Mouse (Mus musculus): ENCODE results near the gene Tnpo2.

Tnpo2 gene

GRCm38 (mm10) chr8:85036718-85037365 is at the start of gene Tnpo2:
Gene Tnpo2, plus strand, starts transcription at chr8:85036915.
- DNase-seq (ENCODE audit: low read depth, low spot score), result peak; percentile 95

GRCm38 (mm10) chr8:84987388-84987787 is 49.3 kb upstream of the Tnpo2 start:
- no peak for DNase-seq (ENCODE audit: low read depth, low spot score)

GRCm38 (mm10) chr8:84987903-84988302 is 48.8 kb upstream of the Tnpo2 start:
- DNase-seq (ENCODE audit: low read depth, low spot score), result no peak

- peak; percentile 41 for DNase-seq (ENCODE audit: low read depth, low spot score)
Measured at GRCm38 (mm10) chr8:84989311-84989731, 47.4 kb upstream of the Tnpo2 start.

- DNase-seq (ENCODE audit: low read depth, low spot score), result peak; percentile 94
Measured at GRCm38 (mm10) chr8:84989810-84990209, 46.9 kb upstream of the Tnpo2 start.

GRCm38 (mm10) chr8:84990349-84990748 is 46.4 kb upstream of the Tnpo2 start, which contains the start of gene Hook2:
Gene Hook2, plus strand, starts transcription at chr8:84990603.
- DNase-seq (ENCODE audit: low read depth, low spot score), result peak; percentile 100

- DNase-seq (ENCODE audit: low read depth, low spot score), result peak; percentile 75
Measured at GRCm38 (mm10) chr8:84990836-84991235, 45.9 kb upstream of the Tnpo2 start.

GRCm38 (mm10) chr8:84994375-84994774 is 42.3 kb upstream of the Tnpo2 start:
- no peak for DNase-seq (ENCODE audit: low read depth, low spot score)

- DNase-seq (ENCODE audit: low read depth, low spot score), result no peak
Measured at GRCm38 (mm10) chr8:84995680-84996079, 41.0 kb upstream of the Tnpo2 start.

GRCm38 (mm10) chr8:84996978-84997377 is 39.7 kb upstream of the Tnpo2 start:
- no peak for DNase-seq (ENCODE audit: low read depth, low spot score)

GRCm38 (mm10) chr8:84997649-84998295 is 38.9 kb upstream of the Tnpo2 start:
- DNase-seq (ENCODE audit: low read depth, low spot score), result peak; percentile 95

- peak; percentile 67 for DNase-seq (ENCODE audit: low read depth, low spot score)
Measured at GRCm38 (mm10) chr8:85007686-85008085, 29.0 kb upstream of the Tnpo2 start.

- no peak for DNase-seq (ENCODE audit: low read depth, low spot score)
Measured at GRCm38 (mm10) chr8:85011242-85011641, 25.5 kb upstream of the Tnpo2 start.

- DNase-seq (ENCODE audit: low read depth, low spot score), result peak; percentile 90
Measured at GRCm38 (mm10) chr8:85013230-85013840, 23.4 kb upstream of the Tnpo2 start.

GRCm38 (mm10) chr8:85014431-85014830 is 22.3 kb upstream of the Tnpo2 start, which contains the start of gene Best2:
Gene Best2, minus strand, starts transcription at chr8:85014531.
- DNase-seq (ENCODE audit: low read depth, low spot score), result no peak

GRCm38 (mm10) chr8:85016724-85017123 is 20.0 kb upstream of the Tnpo2 start:
- no peak for DNase-seq (ENCODE audit: low read depth, low spot score)

- DNase-seq (ENCODE audit: low read depth, low spot score), result no peak
Measured at GRCm38 (mm10) chr8:85017209-85017608, 19.5 kb upstream of the Tnpo2 start.

GRCm38 (mm10) chr8:85021514-85022055 is 15.1 kb upstream of the Tnpo2 start:
- no peak for DNase-seq (ENCODE audit: low read depth, low spot score)

GRCm38 (mm10) chr8:85023846-85024245 is 12.9 kb upstream of the Tnpo2 start:
- DNase-seq (ENCODE audit: low read depth, low spot score), result no peak

- DNase-seq (ENCODE audit: low read depth, low spot score), result peak; percentile 94
Measured at GRCm38 (mm10) chr8:85025098-85025932, 11.4 kb upstream of the Tnpo2 start, which contains the start of gene Asna1. Gene Asna1, minus strand, starts transcription at chr8:85025281.
